Mouse (Mus musculus) spleen, embryonic (tissue): ENCODE results near the gene Chuk.
"Not testable (repeated sequence)": the region's sequence is repeated elsewhere in the genome, so short reads cannot be mapped to it uniquely, and the experiment has no call there.

Experiments used
- CTCF ChIA-PET: fragments of 350-600 bp; sonication (Branson Sonifier 250); formaldehyde crosslinking; loops from one replicate; lab custom pipeline; 2022; lab: Charles Lee

Chuk gene

DNA sequence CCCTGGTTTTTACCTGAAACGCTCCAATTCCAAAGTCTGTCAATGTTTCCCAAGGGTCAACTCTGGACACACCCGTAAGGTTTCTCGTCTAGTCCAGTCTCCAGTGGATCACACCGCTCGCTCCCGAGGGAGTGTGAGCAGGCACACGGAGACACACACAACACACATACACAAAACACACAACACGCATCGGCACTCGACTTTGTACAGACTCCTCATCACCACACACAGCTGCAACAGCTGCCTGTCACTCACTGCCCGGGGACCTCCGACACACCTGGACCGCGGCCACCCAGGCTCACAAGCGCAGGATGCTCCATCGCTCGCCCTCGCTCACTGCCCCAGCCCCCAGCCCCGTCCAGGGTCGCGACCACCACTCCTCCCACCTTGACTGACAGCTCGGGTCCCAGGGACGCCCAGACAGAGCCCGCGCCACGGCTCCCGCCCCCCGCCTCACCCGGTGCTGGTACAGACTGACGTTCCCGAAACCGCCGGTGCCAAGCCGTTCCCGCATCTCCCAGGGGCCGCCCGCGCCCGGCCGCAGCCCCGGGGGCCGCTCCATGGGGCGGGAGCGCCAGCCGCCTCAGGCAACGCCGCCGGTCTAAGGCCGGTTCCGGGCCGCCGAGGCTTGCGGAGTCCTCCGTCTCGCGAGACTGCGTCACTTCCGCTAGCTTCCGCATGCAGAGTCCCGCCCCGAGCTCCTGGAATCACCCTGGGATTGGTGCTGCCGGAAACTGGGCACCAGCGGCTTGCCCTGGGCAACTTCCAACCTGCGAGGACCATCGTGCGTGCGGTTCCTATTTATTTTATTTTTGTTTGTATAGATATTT lies at the start of gene Chuk:
Gene Chuk, minus strand, starts transcription at position 650 of the 830 bp plus-strand sequence.
- CTCF ChIA-PET = no interaction called here

DNA sequence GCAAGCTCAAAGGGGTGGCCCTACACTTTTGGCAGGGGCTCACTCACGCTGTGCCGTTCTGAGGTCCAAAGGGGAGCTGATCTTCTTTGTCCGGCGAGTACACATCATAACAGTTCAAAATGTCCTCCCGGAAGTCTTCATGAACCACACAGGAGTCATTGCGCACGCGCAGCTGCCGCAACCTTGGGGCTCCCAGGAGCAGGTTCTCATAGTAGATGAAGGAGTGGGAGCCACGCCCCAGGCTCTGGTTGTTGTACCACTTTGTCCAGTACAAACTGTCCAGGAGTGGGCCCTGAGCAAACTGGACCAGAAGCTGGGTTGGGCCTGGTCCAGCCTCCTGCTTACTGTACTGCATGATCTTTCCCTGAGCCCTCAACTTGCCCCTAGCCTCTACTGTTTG lies 49.7 kb upstream of the Chuk start:
- CTCF ChIA-PET = no interaction called here

DNA sequence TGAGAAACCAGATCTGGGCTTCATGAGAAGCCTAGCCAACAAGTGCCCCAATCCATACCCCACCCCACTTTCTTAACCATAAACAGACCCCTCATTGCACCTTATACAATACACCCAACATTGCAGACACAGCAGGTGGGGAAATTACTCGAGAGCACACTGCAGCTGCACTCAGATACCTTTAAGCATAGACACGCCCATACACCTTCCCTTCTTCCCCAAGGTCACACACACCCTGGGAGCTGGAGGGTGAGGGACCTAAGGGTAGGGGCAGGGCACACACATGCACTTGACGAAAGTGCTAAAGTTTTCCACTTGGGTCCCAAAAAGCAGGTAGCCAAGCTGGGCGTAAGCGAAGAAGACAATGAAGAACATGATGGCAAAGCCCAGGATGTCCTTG lies 46.5 kb upstream of the Chuk start:
- CTCF ChIA-PET = no interaction called here

DNA sequence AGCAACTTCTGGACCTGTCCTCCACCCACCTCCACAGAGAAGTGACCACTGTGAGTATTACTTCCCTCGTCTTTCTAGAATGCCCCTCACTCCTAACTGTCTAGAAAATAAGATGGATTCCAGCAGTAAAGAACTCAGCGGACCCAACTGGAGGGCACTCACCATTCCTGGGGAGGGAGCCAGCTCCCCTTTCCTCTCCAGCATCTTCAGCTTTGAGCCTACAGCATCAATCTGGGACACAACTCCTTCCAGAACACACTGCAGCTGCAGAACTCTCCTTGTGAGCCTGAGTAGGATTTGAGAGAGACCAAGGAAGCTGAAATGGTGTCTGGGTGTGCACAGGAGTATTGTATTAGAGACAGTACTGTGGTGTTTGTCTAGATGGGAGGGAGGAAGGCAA lies 41.7 kb upstream of the Chuk start:
- CTCF ChIA-PET = no interaction called here

DNA sequence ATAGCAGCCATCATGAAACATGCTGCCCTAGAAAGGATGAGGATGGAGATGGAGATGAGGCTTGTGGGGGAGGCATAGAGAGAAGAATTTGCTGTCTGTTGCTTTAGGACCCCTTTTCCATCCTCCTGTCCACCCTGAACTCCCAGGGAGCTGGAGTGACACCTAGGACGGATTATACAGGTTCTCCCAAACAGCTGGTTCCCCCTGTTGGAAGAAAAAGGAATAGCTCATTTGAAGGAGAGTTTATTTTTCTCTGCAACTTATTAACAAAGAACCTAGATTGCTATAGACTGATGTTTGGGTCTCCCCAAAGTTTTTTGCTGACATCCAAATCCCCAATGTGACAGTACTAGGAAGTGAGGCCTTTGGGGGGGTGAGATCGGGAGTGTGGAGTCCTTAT lies 41.1 kb upstream of the Chuk start:
- CTCF ChIA-PET = no interaction called here

DNA sequence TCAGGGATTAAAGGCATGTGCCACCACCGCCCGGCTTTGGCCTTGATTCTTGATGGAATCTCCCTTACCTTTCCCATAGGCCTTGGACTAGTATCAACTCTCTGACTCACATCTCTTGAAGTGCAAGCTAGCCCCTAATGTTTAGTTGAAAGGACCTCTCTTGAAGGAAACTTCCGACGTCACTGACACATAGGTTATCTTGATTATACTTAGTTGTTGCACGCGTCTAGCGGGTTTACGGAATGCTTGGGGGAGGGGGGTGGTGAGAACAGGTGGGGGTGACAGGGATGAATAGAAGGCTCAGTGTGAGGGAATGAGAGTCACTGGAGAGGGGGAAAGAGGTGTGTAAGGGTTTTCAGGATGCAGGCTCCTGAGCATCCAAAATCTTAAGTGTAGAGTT lies 39.7 kb upstream of the Chuk start:
- CTCF ChIA-PET = interaction anchor here (0.7 kb wide), 3 partner anchors 30 to 314 kb away, joined by 3 to 17 read pairs (median 4); no protein-coding TSS in a partner anchor

DNA sequence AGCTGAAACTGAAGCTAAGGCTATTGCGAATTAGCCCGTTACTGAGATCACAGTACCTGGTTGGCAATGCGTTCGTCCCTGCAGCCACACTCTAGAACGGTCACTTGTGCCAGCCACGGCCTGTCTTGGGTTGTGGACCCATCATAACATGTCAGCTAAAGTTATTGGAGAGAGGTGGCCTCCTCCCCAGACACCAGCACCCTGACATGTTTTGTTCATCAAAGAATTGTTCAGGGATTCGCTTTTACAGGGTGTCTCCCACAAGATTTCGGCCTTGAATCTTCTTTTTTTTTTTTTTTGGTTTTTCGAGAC lies 39.2 kb upstream of the Chuk start:
- CTCF ChIA-PET = interaction anchor here (0.7 kb wide), 3 partner anchors 30 to 314 kb away, joined by 3 to 17 read pairs (median 4); no protein-coding TSS in a partner anchor

DNA sequence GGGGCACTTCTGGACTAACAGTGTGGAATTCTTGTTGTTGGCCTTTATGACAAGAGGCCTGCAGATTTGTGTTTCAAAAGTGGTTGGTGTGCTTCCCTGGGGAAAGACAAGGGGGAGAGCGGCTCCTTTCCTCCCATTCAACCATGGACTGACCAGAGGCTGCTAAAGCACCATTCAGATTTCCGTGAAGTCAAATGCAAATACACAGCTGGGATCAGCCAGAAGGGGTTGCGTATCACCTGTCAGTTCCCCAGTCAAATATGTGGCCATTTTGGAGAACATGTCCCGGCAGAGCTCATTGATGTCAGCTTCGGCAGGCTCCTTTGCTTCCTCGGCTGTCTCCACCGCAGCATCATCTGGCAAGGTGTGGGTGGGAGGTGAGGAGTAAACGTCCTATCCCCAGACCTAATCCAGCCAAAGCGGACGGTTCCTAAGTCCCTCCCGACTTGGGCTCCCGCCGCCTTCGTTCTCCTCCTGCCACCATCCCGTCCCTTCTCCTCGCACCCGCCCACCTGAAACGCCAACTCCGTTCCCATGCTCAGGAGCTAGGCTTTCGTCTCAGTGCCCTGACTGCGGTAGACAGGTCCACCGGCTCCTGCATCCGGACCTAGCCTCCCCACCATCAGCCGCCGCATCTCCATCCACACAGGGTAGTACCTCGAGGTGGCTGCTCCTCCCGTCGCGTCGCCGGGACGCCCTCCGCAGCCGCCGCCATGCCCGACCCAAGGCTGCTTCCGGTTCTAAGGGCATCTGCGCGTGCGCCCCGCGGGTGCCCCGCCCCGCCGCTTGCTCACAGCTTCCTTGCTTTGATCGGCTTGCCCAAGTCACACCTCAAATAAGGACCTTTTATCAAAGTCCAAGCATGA lies 38.7 kb upstream of the Chuk start, which contains the start of gene Bloc1s2:
Gene Bloc1s2, minus strand, starts transcription at position 745 of the 866 bp plus-strand sequence.
- CTCF ChIA-PET = interaction anchor here (0.6 to 0.7 kb wide), 2 partner anchors 313 to 885 kb away, joined by 3 read pairs; no protein-coding TSS in a partner anchor

DNA sequence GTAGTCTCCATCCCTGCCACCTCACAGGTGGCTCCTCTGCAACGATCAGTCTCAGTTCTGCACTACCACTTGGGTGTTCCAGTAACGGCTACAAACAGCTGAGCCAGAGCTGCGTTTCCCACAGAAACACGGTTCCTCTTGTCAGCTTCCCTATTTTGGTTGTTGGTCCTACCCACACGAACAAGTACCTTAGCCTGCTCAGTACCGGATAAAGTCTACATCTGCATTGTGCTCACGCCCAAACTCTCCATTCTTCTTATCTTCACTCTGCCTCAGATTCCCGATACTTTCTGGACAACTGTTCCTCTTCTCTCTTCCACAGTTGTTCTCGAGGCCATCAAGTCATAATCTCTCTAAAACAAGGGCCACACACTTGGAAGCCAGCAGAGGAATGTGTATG lies 37.1 kb upstream of the Chuk start:
- CTCF ChIA-PET = interaction anchor here (0.6 kb wide), 1 partner anchor 94 kb away, joined by 5 read pairs; no protein-coding TSS in a partner anchor

DNA sequence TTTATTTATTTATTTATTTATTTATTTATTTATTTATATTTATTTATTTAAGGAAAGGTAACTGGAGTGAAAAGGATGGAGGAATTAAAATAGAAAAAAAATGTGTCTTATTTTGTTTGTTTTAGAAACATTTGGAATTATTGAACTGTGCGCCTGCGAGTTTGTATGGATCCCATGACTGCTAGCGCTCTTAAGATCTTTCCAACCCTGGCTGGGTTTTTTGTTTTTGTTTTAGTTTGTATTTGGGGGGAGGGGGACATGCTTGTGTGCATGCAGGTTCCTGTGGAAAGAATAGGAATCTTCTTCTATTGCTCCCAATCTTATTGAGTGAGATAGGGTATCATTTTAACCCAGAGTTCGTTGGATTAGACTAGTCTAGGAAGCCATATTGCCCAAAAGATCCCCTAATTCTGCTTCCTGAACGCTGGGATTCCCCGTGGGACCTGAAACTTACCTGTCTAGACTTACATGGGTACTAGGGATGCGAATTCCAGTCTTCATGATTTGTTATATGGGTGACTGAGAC lies 28.7 kb upstream of the Chuk start:
- CTCF ChIA-PET = interaction anchor here (0.6 kb wide), 1 partner anchor 564 kb away, joined by 3 read pairs; no protein-coding TSS in a partner anchor

DNA sequence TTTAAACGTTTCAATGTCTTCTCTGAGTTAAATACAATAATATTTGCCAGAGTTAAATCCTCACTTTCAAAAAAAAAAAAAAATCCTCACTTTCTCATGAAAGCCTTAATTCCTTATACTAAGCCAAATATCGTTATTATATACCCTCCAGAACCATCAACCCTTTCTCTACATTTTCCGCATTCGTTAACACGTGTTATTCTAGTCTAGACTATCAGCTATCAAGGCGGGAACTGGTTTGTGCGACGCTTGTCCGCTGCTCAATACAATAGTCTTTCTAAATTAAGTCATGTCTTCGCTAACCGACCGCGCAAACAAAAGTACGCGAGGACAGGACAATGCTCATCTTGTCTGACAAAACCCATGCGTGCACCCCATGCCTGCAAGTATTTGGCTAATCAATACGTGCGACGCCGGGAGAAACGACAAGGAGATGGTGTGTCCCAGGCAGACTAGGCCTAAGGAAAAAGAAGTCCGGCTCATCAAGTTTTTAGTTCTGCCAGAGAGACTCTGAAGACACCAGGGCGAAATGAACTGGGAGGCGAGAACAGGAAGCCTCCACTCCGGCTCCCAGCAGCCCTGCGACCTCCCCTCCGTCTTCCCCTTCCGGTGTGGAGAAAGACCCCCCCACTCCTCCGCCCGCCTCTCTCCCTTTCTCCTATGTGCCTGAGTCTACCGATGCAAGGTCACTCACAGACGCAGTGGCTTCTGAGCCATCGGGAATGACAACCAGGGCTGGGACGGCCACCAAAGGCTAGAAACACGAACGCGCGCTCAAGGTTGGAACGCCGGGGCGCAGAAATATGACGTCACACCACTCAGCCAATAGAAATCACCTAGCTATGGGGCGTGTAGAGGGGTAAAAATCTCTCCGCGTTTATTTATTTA lies 28.0 kb upstream of the Chuk start, which contains the start of gene Cwf19l1:
Gene Cwf19l1, minus strand, starts transcription at position 805 of the 888 bp plus-strand sequence.
- CTCF ChIA-PET = no interaction called here

DNA sequence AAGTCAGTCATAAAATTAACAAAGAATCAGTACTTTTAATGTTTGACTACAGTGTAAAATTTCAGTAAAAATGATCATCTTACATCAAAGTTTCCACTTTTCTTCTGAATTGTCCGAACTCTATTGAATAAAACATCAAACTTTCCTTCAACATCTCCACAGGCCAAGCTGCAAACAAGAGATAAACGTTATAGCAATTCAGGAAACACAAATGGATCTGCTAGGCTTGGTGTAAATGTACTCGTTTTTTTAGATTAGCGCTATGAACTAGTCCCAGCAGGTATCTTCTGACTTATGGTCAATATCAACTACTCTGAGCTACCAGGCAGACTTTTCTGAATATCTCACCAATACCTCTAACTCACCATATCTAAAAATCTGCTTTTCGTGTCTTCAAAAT lies 25.6 kb upstream of the Chuk start:
- CTCF ChIA-PET = no interaction called here

DNA sequence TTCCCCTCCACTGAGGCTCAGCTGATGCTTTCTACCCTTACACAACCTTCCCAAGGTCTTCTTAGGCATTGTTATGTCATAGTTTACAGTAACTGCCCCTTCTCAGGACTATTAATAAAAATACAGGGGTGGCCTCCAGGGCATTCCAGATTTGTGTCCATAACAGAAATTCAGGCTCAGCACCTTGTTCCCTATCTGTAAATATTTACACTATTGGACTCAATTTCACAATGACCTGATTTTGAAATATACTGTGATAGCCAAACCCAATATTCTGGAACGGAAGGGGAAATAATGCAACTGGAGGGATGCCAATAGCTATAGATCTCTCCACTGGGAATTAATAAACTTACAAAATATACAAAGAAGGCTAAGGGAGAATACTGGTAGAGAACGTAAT lies 21.3 kb upstream of the Chuk start:
- CTCF ChIA-PET = no interaction called here

DNA sequence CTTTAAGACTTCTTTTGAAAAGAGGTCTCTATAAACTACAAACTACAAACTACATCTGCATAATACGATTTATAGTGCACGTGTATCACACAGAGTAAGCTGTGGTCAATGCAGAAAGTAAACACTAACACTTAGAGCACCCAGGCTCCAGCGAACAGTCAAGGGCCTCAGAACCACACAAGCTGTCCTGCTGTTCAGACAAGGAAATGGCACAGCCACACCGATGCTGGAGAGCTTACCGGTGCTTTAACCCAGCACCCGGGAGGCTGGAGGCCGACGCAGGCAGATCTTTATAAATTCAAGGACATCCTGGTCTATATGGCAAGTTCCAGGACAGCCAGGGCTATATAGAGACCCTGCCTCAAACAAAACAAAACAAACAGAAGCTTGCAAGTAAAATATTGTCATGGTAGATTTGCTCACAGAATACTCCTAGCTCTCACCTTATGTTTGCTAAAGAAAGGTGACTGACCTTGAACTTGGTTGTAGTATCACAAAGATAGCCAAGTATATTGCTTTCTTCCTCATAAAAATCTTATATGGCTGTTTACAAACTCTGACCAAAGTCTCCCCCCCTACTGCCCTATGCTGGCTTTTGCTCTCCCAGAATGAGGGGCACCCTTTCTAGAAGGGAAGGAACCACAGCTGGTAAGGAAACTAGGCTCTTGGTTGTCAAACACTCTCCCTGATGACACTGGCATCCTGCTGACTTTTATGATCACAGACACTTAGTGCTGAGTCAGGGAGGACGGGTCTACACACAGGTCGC lies 20.6 kb upstream of the Chuk start:
- CTCF ChIA-PET = no interaction called here

DNA sequence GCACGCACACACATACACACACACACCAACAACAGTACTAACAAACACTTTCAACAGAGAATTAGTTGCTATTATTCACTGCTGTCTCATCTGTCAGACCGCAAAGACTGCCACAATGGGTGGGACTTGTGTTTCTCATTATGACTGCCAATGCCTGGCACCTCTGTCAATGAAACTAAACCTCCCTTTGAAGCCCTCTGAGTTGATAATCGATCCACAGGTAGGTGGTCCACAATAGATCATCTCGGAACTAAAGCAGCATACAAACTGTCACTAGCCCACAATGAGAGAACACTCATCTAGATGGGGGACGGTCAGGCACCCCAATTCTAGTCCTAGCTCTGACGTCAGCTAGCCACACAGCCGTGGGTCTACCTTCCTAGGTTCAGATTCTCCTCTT lies 13.9 kb upstream of the Chuk start:
- CTCF ChIA-PET = no interaction called here

DNA sequence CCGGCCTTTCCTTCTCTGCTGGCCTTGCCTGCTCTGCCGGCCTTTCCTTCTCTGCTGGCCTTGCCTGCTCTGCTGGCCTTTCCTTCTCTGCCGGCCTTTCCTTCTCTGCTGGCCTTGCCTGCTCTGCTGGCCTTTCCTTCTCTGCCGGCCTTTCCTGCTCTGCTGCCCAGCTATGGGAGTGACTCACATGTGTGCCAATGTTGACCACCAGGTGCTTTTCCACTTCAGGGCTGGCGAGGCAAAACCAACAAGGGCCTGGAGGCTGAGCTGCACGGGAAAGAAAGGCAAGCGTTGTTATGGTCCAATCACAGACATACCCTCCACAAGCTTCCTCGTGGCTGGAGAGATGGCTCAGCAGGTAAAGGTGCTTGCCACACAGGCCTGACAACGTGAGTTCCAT lies 13.4 kb upstream of the Chuk start:
- CTCF ChIA-PET = not testable (repeated sequence)

DNA sequence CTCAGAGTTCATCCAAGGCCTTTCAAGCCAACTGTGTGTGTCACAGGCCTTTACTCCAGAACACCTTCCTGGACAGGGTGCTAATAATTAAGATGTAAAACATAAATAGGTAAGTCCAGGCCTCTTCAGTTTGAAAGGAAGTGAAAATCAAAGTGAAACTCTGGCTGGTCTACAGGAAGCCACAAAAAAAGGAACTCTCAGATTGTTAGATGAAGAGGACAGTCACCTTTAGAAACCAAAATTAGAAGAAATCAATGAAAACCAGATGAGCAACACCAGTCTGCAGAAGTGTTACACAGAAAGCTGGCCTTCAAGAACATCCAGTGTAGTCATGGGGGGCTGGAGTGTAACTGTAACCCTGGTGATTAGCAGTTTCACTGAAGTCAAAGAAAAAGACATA lies 10.5 kb upstream of the Chuk start:
- CTCF ChIA-PET = no interaction called here

DNA sequence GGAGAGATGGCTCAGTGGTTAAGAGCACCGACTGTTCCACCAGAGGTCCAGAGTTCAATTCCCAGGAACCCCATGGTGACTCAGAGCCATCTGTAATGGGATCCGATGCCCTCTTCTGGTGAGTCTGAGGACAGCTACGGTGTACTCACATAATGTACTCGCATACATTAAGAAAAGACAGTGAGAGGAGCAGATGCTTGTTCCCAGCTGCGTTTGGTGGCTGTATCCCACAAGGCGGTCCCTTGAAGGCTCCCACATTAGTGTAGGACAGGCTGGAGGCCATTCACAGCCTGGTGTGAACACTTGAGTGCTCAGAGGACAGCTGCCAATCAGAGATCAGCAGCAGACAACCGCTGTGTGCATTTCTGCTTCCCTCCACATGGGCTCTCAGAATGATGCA lies 4.4 kb upstream of the Chuk start:
- CTCF ChIA-PET = no interaction called here

DNA sequence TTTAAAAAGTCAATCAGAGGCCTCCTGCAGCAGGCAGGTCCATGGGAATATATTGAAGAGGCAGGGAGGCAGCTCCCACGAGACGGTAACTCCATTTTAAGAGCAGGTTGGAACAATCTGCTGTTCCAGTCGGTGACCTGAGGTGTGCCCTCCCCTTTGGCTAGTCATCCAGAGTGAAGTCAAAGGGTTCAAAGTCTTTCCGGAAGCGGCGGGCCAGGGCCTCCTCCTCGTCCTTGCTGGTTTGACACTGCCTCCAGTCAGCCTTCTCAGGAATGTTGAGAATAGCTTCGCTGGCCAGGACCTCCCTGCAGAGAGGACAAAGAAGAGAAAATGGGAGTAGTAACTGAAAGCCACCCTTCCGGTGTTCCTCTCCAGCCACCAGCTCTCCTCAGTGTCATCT lies 3.1 kb upstream of the Chuk start:
- CTCF ChIA-PET = interaction anchor here (0.8 kb wide), 1 partner anchor 295 kb away, joined by 5 read pairs; no protein-coding TSS in a partner anchor

DNA sequence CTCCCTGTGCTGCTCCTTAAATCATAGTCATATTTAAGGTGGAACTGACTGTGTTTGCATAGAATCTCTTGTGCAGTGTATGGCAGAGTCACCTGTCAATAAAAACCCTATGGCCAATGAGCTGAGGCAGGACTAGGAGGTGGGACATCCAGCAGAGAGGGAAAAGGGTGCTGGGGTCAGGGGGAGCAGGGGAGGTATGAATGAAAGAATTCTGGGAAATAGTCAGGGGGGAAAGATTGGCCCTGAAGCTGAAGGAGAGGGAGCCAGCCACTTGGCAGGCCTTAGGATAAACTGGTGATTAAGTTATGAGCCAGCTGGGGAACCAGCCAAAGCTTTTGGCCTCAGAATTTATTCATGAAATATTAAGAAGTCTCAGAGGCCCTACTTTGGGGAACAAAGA lies 1.7 kb upstream of the Chuk start:
- CTCF ChIA-PET = no interaction called here
